Mouse (Mus musculus) heart, adult 8-10 months (tissue): ENCODE measurements around the gene Smim7. TPM values are rescaled to one million over a fixed set of nuclear protein-coding genes. Genes with fewer than 3 reads are reported as not detected.

ENCODE experiments used
- DNase-seq: peaks from one replicate; pipeline ENCODE4 v3.0.0; 2022; ENCODE audit warnings: low spot score
- microRNA-seq: library from miRNA; unstranded; fragments of <30 nt; microRNA quantifications from one replicate; pipeline ENCODE4 v1.2.0, GENCODE M21; 2022
- total RNA-seq, 4 experiments: library from RNA; stranded (reverse); gene quantifications; 2 replicates each; pipeline ENCODE4 v1.2.4; 2022

Smim7 gene
- total RNA-seq, 4 experiments from 2014 or later, result 117 to 141 (median 135) TPM

DNA sequence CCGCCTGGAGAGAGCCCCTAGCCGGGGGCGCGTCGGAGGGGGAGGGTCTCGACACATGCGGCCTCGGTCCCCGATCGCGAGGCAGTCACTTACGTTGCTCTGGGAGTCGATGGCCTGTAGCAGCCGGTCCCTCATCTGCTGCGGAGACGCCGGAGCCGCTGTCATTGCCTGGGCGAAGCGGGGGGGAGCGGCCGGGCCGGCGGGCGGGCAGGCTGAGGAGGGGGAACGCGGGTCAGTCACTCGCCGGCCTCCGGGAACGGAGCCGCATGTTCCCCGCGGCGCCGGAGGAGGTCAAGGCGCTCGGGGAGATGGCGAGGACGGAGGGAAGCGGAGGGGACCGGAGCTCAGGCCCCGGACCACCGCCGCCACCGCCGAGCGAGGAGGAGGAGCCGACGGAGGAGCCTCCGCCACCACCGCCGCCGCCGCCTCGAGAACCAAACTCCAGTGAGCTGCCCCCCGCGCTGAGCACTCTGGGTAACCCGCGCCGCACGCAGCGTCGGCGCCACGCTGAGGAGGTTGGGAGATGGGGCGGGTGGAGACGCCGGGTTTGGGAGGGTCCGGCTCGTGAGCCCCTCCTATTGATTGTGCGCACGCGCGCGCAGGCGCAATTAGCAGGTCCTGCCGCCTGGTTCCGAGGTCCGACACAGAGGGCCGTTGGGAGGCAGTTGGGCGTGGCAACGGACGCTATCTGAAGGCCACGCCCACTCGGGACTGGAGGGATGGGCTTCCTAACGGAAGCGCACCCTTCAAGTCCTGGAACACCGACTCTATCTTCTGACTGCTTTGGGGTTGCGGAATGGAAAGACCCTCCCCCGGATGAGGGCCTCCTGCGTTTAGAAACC is 22.9 kb downstream of the Smim7 start, which contains the start of gene Med26:
Gene Med26 (minus strand): TSS at position 469 of the 842 bp plus-strand sequence.
- DNase-seq, result peak; percentile 99

DNA sequence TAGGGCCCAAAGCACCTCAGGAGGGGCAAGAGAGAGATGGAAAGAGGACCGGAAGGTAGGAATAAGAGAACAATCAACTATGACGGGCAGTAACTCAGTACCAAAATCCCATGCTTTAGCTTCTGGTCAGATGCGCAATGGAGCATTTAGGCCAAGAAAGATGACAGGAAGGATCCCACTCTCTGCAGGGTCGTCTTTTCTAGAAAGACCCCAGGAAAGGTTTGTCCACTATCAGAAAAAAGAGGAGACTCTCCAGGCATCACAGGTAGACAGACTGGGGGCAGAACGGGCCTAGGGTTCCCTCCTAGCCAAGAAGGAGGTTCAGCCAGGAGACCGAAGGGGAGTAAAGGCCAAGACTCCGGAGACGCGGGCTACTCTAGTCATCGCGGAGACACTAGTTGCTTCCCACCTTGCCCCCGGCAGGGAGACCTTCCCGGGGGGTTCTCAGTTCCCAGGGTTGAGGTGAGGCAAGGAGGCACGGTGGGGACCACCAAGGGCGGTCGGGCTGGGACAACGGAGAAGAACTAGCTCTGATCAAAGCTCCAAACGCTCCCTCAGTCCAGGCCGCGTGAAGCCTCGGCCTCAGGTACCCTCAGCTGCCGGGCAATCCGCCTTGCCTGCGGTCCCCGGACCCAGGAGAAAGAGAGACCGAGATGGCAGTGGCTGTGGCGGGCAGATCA is 23.6 kb downstream of the Smim7 start:
- DNase-seq, result peak; percentile 5

DNA sequence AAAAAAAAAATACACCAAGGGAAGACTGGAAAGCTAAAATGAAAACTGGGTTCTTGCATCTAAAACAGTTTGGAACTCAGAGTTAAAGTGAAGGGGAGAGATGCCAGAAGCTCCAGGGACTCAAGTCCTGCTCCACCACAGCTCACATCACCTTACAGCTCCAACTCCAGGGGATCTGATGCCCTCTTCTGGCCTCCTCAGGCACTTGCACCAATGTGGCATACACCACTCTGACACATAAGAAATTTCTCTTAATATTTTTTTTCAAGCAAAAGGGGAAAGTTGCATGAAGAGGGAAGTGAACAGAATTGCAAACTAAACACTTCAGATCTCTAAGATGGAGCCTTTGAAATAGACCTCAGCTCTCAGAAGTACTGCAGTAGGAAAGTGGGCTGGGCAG is 31.7 kb downstream of the Smim7 start:
- no peak for DNase-seq

DNA sequence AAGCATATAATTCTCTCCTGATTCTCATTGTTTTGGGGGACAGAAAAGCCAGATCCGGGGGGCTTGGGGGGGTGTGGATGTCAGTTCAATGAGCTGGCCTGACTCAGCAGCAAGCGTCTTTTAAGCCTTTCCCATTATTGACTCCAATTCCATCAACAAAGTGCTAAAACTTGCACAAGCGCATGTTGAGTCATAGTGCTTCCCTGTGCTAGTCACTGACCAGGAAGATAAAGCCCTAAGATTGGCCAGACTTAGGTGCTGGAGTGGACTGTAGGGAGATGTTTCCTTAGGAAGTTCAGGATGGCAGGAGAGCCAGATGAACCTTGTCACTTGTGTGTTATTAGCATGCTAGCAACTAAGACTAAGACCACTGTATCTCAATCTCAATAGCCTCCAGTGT is 36.0 kb downstream of the Smim7 start:
- DNase-seq, result no peak

DNA sequence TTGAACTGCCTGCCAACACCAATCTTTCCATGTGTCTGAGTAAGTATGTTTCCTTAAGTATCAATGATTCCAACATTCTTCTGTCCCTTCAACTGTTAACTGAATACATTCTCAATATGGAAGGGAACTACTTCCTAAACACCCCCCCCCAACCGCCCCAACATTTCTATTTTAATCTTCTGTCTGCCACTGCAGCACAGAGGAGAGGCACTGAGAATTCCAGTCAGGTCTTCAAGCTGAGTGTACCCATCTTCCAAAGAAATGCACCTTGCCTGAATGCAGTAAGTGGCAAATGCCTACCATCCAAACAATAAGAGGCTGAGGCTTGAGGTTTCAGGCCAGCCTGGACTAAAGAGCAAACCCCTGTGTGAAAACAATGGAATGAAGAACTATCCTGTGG is 38.8 kb downstream of the Smim7 start:
- no peak for DNase-seq

DNA sequence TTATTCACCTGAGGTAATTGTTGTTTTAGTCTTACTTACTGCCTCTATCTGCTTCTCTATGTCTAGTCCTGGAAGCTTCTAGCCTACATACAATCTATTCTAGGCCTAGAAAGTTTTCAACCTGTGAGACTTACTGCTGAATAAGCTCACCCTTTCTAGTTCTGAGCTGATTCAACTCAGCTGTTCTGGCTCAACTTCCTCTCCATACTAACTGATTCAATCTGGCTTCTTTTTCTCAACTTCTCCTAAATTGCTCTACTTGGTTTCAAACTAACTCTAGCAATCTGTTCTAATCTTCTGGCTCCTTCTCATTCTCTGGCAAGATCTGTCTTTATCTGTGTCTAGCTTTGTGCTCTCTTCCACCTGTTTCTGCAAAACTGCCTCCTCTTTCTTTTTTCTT is 49.0 kb downstream of the Smim7 start:
- no peak for DNase-seq

DNA sequence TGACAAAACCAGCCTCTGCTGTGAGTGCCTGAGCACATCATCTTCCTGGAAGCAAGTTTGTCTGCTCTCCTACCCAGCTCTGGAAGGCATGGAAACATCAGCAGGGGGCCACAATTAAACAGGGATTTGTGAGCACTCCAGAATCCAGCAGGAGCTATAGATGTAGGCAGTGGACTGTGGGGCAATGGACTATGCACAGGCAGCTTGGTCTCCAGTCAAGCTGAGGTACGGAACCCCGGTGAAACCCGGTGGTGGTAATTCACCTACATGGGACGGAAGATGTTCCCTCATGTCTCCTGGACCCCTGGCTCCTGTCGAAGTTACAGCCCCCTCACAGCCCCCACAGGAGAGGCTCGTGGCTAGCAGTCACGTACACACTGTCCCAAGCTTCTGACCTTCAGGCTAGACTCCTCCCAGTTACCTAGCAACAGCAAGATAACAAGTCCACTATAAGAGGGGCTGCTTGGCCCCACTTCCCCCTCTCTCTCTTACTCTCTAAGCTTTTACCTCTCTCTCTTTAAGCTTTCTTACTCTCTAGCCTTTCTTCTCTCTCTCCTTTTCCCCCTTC is 53.4 kb downstream of the Smim7 start:
- no peak for DNase-seq

Small RNAs within 50 kb of the gene (microRNA-seq; reads per million reads assigned to microRNA genes)
- gene Gm28019, result not detected

Other genes with a start within 250 kb of the Smim7 start
- 10 to 100 TPM; 36.8 to 46.7 (median 38.3) TPM for gene Eps15l1, start 149.6 kb downstream of the Smim7 start, total RNA-seq
- 10 to 100 TPM; 18.1 to 29.0 (median 23.1) TPM for gene Calr3, start 127.2 kb downstream of the Smim7 start, total RNA-seq
- 1 to 10 TPM; 4.8 to 5.2 (median 4.8) TPM for gene 1700030K09Rik, start 127.2 kb downstream of the Smim7 start, total RNA-seq
- gene Cherp, start 95.9 kb downstream of the Smim7 start, total RNA-seq, result 10 to 100 TPM; 34.7 to 43.9 (median 37.2) TPM
- 10 to 100 TPM; 77.1 to 88.7 (median 82.1) TPM for gene Slc35e1, start 78.5 kb downstream of the Smim7 start, total RNA-seq
- 1 to 10 TPM; 6.3 to 8.5 (median 7.6) TPM for gene Med26, start 22.8 kb downstream of the Smim7 start, total RNA-seq
- gene Tmem38a, start 967 bp upstream of the Smim7 start, total RNA-seq, result 100 to 1,000 TPM; 501 to 520 (median 513) TPM
- under 1 TPM; 0.31 to 0.79 (median 0.46) TPM for gene Nwd1, start 75.6 kb upstream of the Smim7 start, total RNA-seq
- gene Sin3b, start 152.2 kb upstream of the Smim7 start, total RNA-seq, result 10 to 100 TPM; 71.4 to 77.8 (median 74.3) TPM
- gene F2rl3, start 190.8 kb upstream of the Smim7 start, total RNA-seq, result 1 to 10 TPM in 1 of 4 experiments, under 1 TPM in 3; 0.63 to 1.7 (median 0.76) TPM